Mouse (Mus musculus) spleen, postnatal 4 days (tissue): ENCODE results near the gene Msmp.
A peak's percentile ranks its signal among the peaks of the same experiment; 100 is the strongest.

Source experiments
- DNase-seq, 2 experiments: peaks; one replicate each; pipeline ENCODE4 v3.0.0; 2022; ENCODE audit warnings: low spot score in 2 of 2

Msmp gene

DNA sequence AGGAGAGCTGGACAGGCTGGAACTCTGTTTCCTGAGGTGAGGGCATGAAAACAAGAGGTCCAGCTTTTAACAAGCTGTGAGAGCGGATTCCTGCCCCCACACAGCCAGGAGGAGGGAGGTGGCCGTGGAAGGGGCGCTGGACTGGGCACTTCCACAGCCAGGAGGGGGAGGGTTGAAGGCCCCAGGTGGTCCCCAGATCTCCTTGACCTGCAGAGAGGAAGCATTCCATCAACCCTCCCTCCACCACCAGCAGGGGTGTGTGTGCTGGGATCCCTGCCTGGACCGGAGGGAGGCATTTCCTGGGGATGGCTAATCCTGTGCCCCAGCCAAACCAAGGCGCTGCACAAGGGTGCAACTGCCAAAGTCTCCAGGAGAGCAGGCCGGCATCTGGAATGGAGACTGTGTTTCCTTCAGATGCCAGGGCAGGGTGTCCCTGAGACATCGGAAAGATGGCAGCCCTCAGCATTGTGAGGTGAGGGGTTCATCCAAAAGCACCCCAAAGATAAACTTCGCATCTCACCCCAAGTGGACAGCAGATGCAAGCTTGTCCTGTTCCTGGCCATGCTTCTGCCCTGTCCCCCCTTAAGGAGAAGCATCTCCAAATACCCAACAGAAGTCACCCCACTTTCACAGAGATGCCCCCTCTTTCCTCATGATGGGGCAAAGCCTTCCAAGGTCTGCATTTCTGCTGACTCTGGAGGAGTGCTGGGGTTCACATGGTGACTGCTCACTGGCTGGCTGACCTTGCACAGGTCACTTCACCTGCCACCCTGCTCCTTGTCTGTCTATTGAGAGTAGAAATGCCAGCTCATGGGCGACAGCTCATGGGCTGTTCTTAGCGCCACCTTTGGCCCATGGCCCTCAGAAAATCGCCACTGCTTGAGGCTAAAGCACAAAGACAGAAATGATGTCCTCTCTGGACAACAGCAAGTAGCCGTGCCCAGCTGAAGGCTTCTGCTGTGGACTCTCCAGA, at the start of gene Msmp:
Msmp (minus strand) TSS at position 51 of the 973 bp plus-strand sequence.
- DNase-seq: no peak

- no peak for DNase-seq
These were observed 49.4 kb upstream of the Msmp start for GRCm38 (mm10) chr4:43633736-43634135.

DNA sequence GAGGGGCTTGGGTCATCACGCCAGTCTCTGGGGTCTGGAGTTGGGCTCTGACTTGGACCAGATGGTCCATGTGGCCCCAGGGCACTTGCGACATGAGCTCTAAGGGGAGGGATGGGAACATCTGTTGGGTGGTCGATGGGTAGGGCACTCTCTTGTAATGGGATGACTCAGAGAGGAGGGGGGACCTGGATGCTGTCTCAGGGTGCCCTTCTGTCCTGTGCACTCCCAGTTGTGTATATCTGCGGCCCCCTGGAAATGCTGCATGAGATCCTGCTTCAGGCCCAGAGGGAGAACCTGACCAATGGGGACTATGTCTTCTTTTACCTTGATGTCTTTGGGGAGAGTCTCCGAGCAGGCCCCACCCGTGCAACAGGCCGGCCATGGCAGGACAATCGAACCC, 49.0 kb upstream of the Msmp start:
- DNase-seq: peak; percentile 11 to 58

DNA sequence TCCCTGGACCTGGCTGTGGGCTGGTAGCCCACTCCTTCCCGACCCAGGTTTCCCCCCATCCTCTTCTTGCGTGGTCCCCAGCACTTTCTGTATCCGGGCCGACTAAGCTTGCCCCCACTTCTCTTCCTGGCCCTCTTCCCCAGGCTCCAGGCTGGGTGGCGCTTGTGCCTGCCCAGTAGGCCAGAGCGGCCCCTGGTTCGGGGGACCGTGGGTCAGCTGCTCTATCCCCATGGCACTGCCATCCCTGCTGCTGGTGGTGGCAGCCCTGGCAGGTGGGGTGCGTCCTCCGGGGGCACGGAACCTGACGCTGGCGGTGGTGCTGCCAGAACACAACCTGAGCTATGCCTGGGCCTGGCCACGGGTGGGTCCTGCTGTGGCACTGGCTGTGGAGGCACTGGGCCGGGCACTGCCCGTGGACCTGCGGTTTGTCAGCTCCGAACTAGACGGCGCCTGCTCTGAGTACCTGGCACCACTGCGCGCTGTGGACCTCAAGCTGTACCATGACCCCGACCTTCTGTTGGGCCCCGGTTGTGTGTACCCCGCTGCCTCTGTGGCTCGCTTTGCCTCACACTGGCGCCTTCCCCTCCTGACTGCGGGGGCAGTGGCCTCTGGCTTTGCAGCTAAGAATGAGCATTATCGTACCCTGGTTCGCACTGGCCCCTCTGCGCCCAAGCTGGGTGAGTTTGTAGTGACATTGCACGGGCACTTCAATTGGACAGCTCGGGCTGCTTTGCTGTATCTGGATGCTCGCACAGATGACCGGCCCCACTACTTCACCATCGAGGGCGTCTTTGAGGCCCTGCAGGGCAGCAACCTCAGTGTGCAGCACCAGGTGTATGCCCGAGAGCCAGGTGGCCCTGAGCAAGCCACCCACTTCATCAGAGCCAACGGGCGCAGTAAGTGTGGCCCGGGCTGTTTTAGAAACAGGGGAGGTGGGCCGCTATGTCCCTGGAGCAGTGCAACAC, 47.9 kb upstream of the Msmp start:
- DNase-seq: peak; percentile 14 to 62

DNA sequence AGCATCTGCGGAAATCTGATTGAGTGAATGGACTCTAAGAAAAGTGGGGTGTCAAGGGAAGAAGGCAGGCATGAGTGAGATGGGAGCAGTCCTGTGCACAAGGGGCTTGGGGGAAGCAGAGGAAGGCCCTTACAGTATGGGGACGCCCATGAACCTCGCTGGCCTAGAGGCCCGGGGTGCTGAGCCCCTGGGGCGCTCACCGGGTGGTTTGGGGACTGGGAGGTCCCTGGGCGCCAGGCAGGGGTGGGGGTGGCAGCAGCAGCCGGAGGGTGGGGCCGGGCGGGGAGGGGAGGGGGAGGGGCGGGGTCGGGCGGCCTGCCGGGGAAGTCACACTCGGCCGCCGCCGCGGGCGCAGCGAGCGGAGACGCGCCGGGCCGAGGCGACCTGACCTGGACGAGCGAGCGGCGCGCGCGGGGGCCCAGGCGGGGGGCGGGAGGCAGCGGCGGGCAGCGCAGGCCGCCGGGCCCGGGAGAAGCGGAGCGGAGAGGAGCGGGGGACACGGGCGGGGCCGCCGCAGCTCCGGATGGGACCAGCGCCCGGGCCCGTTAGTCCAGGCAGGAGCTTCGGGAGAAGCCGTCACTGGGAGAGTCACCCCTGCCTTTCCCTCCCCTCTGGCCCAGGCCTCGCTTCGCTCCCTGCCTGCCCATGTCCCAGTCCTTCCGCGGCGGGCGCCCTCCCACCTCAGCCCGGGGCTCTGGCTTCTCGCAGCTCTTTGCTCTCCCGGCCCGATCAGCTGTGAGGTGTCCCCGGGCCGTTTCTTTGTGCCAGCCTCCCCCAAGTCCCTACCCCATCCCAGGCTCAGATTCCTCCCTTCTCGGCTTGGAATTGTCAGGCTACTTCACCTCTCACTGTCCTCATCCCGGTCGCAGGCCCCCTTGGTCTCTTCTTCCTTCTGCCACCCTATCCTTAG, 47.0 kb upstream of the Msmp start, which contains the start of gene Npr2:
Npr2 (plus strand) TSS at position 890 of the 910 bp plus-strand sequence.
- DNase-seq: peak; percentile 19 to 65

- DNase-seq: peak; percentile 9 to 55
These were observed 46.4 kb upstream of the Msmp start for GRCm38 (mm10) chr4:43630671-43631045.

DNA sequence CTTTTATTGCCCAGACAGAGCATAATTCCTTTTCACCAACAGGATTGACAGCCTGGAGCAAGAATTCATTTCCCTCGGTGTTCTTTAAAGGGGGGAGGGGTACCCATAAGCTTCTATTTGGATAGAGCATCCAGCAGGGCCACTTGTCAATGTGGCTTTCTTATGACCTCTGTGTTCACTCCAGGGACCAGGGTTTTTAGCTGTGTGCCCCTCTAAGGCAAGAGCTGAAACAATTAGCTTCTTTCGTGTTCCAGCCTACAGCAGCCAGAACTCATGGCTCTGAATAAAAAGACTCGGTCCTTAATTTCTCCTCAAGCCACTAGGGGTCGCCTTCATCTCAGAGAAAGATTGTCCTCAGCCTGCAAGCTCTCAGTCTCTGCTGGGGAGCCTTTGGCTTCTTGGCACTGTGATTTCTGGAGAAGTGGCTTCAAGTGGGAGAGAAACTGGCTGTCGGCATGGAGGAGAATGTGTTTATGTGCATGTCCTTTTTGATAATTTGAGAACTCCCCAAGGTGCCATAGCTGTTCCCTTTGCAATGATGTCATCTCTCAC, 45.8 kb upstream of the Msmp start:
- DNase-seq: peak; percentile 71 to 83

GRCm38 (mm10) chr4:43629106-43629817, 45.0 kb upstream of the Msmp start:
- peak; percentile 9 to 58 for DNase-seq

GRCm38 (mm10) chr4:43620146-43620778, 36.0 kb upstream of the Msmp start:
- peak; percentile 8 to 52 for DNase-seq

DNA sequence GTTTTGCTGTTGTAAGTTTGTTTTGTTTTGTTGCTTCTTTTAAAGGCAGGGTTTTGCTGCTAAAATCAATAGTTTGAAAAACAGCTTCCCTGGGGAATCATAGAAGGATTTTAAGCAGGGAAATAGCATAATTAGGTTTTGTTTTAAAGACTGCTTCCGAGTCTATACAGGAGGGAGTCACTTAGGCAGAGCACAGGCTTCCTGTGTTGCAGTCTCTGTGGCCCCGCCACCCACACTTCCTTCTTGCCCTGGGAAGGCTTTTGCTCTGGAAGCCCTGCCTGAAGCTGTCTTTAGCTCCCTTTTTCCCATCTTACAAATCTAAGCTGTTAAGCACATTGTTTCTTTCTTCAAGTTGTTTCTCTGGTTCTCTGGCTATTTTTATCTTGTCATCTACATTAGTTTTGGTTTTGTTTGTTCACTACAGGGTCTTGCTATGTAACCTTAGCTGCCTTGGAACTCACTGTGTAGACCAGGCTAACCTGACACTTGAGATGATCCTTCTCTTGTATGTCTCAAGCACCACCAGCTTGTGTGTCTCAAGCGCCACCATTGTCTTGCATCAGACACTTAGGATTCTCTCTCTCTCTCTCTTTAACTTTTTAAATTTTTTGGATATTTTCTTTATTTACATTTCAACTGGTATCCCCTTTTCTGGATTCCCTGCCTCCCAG, 28.9 kb upstream of the Msmp start:
- DNase-seq: peak; percentile 28 to 64

- DNase-seq: peak; percentile 11 to 53
These were observed 28.2 kb upstream of the Msmp start for GRCm38 (mm10) chr4:43612534-43612933.

- peak; percentile 56 to 74 for DNase-seq
These were observed 20.7 kb upstream of the Msmp start for GRCm38 (mm10) chr4:43604751-43605685.

DNA sequence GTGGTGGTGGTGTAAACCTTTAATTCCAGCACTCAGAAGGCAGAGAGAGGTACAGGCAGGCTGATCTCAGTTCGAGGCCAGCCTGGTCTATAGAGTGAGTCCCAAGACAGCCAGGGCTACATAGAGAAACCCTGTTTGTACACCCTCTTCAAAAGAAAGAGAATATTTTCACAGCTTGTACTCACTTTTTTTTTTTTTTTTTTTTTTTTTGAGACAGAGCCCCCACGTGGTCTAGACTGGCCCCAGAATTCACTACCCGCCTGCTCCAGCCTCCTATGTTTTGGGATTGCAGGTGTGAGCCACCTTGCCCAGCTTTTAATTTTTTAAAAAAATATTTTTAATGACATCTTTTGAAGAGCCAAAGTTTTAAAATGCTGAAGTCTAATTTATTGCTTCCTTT, 19.8 kb upstream of the Msmp start:
- no peak for DNase-seq

- DNase-seq: peak in 1 of 2 experiments; percentile 11
These were observed 16.1 kb upstream of the Msmp start for GRCm38 (mm10) chr4:43600195-43600934.

DNA sequence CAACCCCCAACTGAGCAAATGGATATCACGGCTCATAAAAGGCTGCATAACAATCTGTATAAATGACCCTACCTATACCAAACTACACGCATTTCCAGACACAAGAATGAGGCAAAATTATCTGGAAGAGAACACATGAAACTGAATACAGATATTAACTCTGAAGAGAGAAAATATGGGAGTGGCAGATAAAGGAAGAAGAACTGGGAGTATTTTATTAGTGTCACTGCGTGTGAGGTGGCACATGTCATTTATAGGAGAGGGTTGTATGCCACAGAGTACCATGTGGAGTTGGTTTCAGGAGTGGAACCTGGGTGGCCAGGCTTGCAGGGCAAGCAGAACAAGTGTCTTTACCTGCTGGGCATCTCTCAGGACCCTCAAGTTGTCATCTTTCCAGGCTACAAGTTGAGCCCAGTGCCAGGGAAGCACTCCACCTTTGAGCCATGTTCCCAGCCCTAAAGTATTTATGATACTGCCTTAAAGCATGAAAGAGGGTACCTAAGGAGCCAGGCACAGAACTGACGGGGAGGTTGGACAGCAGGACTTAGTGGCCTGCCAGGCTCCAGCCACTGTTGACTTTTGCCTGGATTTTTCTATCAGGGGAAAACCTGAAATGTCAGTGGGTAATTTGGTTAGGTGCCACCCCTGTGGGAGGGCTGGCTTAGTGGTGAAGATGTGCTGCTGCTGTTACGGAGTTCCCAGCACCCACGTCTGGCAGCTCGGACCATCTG, 14.5 kb upstream of the Msmp start:
- peak; percentile 14 to 58 for DNase-seq

DNA sequence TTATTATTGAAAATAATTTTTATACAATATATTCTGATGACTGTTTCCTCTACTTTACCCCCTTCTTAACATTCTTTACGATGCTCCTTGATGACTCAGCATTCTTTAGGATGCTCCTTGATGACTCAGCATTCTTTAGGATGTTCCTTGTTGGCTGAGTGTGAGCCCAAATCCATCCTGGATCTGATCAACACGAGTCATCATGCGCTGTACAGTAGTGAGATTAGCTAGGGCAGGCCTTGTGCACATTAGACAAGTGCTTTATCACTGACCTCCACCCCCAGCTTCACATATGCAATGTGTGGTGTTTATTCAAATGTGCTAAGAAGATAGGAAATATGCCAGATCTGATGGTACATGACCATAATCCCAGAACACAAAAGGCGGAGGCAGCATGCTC, 13.9 kb upstream of the Msmp start:
- peak; percentile 21 to 58 for DNase-seq
